Mouse (Mus musculus) stomach, postnatal 0 days (tissue): ENCODE measurements around the gene Lrmda.

Experiments
- CTCF ChIP-seq: IDR thresholded peaks from 2 replicates; pipeline ENCODE4 v1.5.1; 2016; ENCODE audit warnings: antibody characterized with exemption, low read depth, mild to moderate bottlenecking, moderate library complexity
- EP300 ChIP-seq: optimal IDR thresholded peaks from 2 replicates; pipeline ENCODE3; 2016; ENCODE audit warnings: antibody characterized with exemption

DNA sequence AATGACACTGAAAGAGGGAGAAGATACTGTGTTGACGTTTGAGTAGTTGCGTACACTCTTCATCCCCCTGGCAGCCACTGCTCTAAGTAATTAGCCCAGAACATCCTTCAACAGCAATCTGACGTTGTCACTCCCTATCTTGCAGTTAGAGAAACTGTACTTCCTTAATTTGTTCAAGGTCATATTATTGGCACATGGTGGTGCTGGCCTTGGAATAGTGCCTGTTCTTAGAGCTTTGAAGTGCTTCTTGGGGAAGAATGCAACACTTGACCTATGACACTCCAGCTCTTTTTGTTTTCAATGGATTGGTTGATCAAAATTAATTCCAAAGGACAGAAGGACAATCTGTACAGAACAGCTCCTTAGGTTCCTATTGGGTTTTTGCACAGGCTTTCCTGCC, 514.0 kb downstream of the Lrmda start:
- TF ChIP-seq CTCF (no peak), EP300 (no peak)
